Mouse (Mus musculus): ENCODE results near the gene Wdr62. TPM values are rescaled to one million over a fixed set of nuclear protein-coding genes. Genes with fewer than 3 reads are reported as not detected.
"Not testable (repeated sequence)": the region's sequence is repeated elsewhere in the genome, so short reads cannot be mapped to it uniquely, and the experiment has no call there.

The Wdr62 gene
- polyA plus RNA-seq, 1 experiment from 2014 or later = 11.6 TPM

DNA sequence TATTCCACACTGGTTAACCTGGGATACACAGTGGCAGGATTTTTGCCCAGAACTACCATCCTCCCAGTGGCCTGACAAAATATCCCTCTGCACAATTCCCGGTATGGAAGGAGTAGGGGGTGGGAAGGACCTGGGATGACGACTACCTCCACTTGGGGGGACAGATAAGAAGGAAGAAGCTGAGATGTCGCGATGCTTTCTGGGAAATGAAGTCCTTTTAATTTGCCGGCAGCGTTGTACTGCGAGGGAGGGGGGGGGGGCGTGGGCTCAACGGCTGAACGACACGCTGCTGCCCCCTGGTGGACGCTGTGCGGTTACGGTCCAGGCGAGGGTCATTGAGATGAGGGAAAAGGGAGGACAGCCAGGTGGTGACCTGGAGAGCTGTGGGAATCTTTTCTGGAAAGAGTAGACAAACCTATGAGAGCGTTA is 63.5 kb downstream of the Wdr62 start:
- Histone ChIP-seq H3K4me2 (peak overlapping the region; percentile 53), H3K9me3 (replicated peaks) (no peaks in the 10 kb centered on the region), H3K4me3 (peak overlapping the region; percentile 25), H3K9ac (0 out of 2 replicates have a peak overlapping the region, but pooled peaks have one; percentile 16), H3K27ac (no peak overlapping the region), H3K27me3 (no peaks in the 10 kb centered on the region), H3K36me3 (ENCODE audit: poor library complexity, severe bottlenecking) (no peaks in the 10 kb centered on the region), H3K4me1 (peaks cover 13% of the 10 kb centered on the region)
- WGBS = 1% methylated on average over 15 of the region's 16 CpGs
- peak; percentile 79 for ATAC-seq

DNA sequence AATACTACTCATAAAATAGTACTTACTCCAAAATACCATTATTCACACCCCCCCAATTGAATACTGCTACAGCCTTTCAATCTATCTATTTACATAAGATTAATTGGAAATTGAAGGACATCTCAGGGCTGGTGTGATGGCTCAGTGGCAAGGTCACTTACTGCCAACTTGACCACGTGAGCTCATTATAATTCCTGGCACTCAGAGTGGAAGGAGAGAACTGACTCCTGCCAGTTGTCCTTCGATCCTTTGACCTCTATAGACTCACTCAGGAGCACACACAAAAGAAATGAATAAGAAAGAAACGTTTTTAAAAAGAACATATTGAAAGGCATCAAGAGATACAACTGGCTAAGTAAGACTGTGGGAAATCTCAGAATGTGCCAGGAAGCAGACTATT is 64.3 kb downstream of the Wdr62 start:
- Histone ChIP-seq H3K4me2 (no peak overlapping the region), H3K27me3 (no peaks in the 10 kb centered on the region), H3K9me3 (replicated peaks) (no peaks in the 10 kb centered on the region), H3K4me3 (no peak overlapping the region), H3K36me3 (ENCODE audit: poor library complexity, severe bottlenecking) (no peaks in the 10 kb centered on the region), H3K9ac (no peak overlapping the region), H3K4me1 (peaks cover 13% of the 10 kb centered on the region), H3K27ac (no peak overlapping the region)
- no peak for ATAC-seq
- 82% methylated on average over 3 of the region's 3 CpGs for WGBS

DNA sequence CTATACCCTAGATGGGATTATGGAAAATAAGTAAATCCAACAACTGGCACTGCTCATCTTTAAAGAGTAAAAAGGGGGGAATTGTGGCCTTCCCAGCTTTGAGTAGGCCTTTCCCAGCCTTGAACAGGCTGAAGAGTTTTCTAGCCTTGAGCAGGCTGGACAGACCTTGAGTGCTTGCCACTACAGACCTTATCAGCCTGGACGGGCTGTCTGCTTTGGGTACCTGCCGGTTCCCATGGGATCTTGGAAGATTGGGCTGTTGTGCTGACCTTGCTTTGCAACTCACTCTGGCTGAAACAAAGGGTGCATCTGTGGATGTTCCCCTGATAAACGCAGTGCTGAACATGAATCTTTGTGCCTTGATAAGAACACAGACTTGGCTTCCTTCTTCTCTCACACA is 66.3 kb downstream of the Wdr62 start:
- Histone ChIP-seq H3K9me3 (replicated peaks) (no peaks in the 10 kb centered on the region), H3K27ac (no peak overlapping the region), H3K4me2 (no peak overlapping the region), H3K36me3 (ENCODE audit: poor library complexity, severe bottlenecking) (no peaks in the 10 kb centered on the region), H3K27me3 (no peaks in the 10 kb centered on the region), H3K4me3 (no peak overlapping the region), H3K9ac (no peak overlapping the region), H3K4me1 (peaks cover under 1% of the 10 kb centered on the region)
- 90% methylated on average over 3 of the region's 3 CpGs for WGBS
- no peak for ATAC-seq

DNA sequence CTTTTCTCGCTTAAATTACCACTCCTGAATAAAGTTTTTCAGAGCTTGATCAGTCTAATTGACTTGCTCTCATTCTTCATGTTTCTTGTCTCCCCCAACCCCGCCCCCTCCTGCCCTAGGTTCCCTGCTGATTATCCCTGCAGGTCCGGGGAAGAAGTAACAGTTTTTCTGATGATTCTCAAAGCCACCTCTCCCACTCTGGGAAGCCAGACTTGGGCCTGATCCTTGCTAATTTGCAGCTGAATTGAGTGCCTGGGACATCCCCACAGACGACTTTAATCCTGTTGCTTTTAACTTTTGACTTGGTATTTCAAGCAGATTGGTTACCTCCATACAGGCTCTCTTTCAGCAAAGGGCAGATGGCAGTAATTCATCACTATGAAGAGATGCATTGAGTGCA is 69.2 kb downstream of the Wdr62 start:
- Histone ChIP-seq H3K9ac (no peak overlapping the region), H3K27ac (no peak overlapping the region), H3K27me3 (no peaks in the 10 kb centered on the region), H3K9me3 (replicated peaks) (no peaks in the 10 kb centered on the region), H3K4me2 (no peak overlapping the region), H3K36me3 (ENCODE audit: poor library complexity, severe bottlenecking) (no peaks in the 10 kb centered on the region), H3K4me1 (no peaks in the 10 kb centered on the region), H3K4me3 (no peak overlapping the region)
- WGBS = 15% methylated on average over 4 of the region's 4 CpGs
- ATAC-seq = no peak

DNA sequence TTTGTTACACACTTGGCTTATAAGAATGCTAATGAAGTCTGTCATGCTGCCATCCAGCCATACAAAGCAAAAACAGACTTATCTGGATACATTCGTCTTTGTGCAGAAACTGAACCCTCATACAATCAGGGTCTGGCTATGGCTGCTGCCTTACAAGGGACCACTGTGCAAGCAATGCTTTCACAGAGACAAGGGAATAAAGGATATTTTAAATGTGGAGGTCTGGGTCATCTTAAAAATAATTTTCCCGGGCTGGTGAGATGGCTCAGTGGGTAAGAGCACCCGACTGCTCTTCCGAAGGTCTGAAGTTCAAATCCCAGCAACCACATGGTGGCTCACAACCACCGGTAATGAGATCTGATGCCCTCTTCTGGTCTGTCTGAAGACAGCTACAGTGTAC is 73.9 kb downstream of the Wdr62 start:
- ATAC-seq = not testable (repeated sequence)

DNA sequence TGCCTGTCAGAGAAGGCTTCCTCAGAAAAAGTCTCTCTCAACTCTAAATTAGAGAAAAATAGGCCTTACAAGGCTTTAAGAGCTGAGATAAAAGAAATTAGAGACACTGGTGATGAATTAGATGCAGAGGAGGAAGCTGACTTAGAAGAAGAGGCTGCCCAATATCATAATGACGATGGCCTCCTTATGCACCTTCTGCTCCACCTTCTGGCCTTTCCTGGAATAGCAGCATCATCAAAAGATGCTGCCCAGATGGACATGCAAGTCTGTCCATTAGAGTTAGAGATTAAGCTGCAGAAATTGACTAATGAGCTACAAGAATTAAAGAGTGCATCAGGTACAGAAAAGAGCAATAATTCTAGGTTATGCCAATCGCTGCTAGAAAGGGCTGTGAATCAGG is 74.8 kb downstream of the Wdr62 start:
- ATAC-seq = no peak
- no peaks in the 10 kb centered on the region for H3K9me3 ChIP-seq (replicated peaks)
- no peaks in the 10 kb centered on the region for H3K4me1 ChIP-seq
- 6% methylated on average over 2 of the region's 2 CpGs for WGBS
- H3K27me3 ChIP-seq = no peaks in the 10 kb centered on the region
- no peak overlapping the region for H3K4me2 ChIP-seq
- H3K9ac ChIP-seq = no peak overlapping the region
- H3K27ac ChIP-seq = no peak overlapping the region
- H3K36me3 ChIP-seq (ENCODE audit: poor library complexity, severe bottlenecking) = no peaks in the 10 kb centered on the region
- H3K4me3 ChIP-seq = no peak overlapping the region

More for the DNA sequence above, 73.9 kb downstream of the Wdr62 start:
- WGBS = 61% methylated on average over 5 of the region's 5 CpGs
- H3K4me3 ChIP-seq; H3K9me3 ChIP-seq (replicated peaks); H3K27ac ChIP-seq; H3K27me3 ChIP-seq; H3K4me2 ChIP-seq; H3K36me3 ChIP-seq (ENCODE audit: poor library complexity, severe bottlenecking); H3K9ac ChIP-seq; H3K4me1 ChIP-seq: not testable (repeated sequence)

DNA sequence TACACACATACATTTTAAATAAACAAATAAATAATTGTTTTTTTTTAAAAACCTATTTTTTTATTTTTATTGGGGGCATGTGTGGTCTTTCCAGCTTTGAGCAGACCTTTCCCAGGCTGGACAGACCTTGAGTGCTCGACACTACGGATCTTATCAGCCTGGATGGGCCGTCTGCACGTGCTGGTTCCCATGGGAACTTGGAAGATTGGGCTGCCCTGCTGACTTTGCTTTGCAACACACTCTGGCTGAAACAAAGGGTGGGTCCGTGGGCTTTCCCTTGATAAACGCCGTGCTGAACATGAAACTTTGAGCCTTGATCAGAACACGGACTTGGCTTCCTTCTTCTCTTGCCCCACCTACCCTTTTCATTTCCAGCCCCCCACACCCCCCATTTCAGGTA is 75.8 kb downstream of the Wdr62 start:
- no peak overlapping the region for H3K4me2 ChIP-seq

DNA sequence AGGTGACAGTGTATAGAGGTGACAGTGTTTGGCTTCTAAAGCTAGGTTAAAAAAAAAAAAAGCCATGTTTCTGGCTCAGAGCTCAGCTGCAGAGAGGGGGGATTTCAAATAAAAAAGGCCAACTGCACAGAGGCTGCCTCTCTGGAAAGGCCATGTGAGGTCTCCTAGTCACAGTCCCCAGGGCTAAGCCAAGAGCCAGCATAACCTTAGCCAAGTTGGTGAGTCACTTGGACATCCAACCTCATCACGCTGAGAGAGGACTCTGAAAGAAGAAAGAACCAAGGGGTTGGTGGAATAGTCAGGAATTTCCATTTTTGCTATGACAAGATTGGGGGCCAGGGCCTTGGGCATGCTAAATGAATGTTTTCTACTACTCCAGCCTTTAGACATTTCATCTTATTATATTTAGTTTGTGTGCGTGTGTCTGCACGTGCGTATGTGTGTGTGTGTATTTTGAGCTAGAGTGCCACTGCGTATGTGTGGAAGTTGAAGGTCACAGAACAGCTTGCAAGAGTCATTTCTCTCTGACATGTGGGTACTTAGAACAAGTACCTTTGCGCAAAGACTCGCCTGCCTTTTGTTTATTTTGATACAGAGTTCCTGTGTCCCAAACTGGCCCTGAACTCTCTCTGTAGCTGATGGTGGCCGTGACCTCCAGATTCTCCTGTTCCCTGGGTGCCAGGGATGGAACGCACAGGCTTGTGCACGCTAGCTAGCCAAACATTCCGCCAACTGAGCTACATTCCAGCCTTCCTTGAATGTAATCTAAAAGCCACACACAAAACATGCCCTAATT is 77.1 kb downstream of the Wdr62 start:
- no peak for ATAC-seq
- H3K27ac ChIP-seq = no peak overlapping the region
- H3K4me1 ChIP-seq = 0 out of 2 replicates have a peak, but pooled peaks cover 4% of the 10 kb centered on the region
- no peaks in the 10 kb centered on the region for H3K36me3 ChIP-seq (ENCODE audit: poor library complexity, severe bottlenecking)
- H3K9ac ChIP-seq = no peak overlapping the region
- WGBS = 88% methylated on average over 11 of the region's 11 CpGs
- H3K4me2 ChIP-seq = no peak overlapping the region
- no peaks in the 10 kb centered on the region for H3K9me3 ChIP-seq (replicated peaks)
- H3K27me3 ChIP-seq = no peaks in the 10 kb centered on the region
- H3K4me3 ChIP-seq = no peak overlapping the region

More for the DNA sequence above, 75.8 kb downstream of the Wdr62 start:
- Histone ChIP-seq H3K4me1 (no peaks in the 10 kb centered on the region), H3K27me3 (no peaks in the 10 kb centered on the region), H3K9ac (no peak overlapping the region), H3K27ac (no peak overlapping the region), H3K36me3 (ENCODE audit: poor library complexity, severe bottlenecking) (no peaks in the 10 kb centered on the region), H3K4me3 (no peak overlapping the region), H3K9me3 (replicated peaks) (no peaks in the 10 kb centered on the region)
- 21% methylated on average over 8 of the region's 8 CpGs for WGBS
- no peak for ATAC-seq

DNA sequence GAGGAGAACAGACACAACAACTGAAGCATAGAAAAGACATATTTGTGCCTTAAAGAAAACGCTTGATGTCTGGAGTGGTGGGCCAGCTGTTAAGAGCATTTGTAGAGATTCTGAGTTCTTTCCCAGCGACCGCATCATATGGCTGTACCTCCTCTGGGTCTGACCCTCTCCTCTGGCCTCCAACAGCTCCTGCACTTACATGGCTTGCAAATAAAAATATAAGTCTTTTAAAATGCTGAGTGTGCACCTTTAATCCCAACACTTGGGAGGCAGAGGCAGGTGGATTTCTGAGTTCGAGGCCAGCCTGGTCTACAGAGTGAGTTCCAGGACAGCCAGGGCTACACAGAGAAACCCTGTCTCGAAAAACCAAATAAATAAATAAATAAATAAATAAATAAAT is 79.6 kb downstream of the Wdr62 start:
- H3K4me1 ChIP-seq; H3K9me3 ChIP-seq (replicated peaks); H3K9ac ChIP-seq; H3K4me3 ChIP-seq; ATAC-seq; H3K27ac ChIP-seq; H3K27me3 ChIP-seq; H3K36me3 ChIP-seq (ENCODE audit: poor library complexity, severe bottlenecking); H3K4me2 ChIP-seq: not testable (repeated sequence)
- WGBS = 91% methylated on average over 5 of the region's 5 CpGs

DNA sequence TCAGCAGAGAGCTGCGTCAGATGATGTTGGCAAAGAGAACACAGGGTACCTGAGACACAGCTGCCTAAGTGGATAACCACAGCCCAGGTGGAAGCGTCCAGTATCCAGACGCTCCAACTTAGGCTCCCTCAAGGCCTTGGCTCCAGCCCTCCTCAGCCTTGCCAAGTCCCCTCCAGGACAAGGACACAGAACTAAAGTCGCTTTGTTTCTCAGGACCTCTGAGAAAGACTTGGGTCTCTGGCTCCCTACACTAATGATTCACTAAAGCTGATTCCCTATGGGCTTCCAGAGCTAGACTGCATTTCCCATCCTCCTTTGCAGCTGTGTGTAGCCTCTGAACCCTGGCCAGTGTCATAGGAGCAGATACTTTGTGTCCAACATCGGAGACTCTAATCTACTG is 80.0 kb downstream of the Wdr62 start:
- H3K4me3 ChIP-seq = no peak overlapping the region
- WGBS = 76% methylated on average over 5 of the region's 5 CpGs
- H3K36me3 ChIP-seq (ENCODE audit: poor library complexity, severe bottlenecking) = no peaks in the 10 kb centered on the region
- H3K4me2 ChIP-seq = no peak overlapping the region
- no peak for ATAC-seq
- no peaks in the 10 kb centered on the region for H3K27me3 ChIP-seq
- no peak overlapping the region for H3K27ac ChIP-seq
- H3K9ac ChIP-seq = no peak overlapping the region
- H3K4me1 ChIP-seq = peaks cover 8% of the 10 kb centered on the region
- H3K9me3 ChIP-seq (replicated peaks) = no peaks in the 10 kb centered on the region

DNA sequence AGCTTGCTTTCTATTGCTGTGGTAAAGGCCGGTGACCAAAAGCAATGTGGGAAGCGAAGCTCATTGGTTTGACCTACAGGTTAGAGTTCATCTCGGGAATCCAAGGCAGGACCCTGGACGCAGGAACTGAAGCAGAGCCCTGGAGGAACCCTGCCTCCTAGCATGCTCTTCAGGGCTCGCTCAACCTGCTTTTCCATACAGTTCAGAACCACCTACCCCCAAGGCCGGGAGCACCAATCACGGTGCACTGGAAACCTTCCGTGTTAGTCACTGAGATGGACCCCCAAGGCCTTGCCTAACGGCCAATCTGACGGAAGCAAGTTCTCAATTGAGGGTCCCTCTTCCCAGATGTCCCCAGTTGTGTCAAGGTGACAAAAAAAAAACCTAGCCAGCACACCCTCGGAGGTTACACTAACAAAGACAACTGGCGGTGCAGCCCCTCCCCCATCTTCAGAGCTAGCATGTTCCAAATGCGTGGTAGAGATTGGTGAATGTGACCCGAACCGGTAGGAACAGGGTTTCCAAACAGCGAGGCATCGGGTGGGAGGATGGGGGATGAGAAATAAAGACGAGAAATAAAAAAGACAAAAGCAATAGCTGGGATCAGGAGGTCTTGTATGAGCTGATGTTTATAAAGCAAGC is 80.6 kb downstream of the Wdr62 start:
- Histone ChIP-seq H3K9ac (no peak overlapping the region), H3K4me2 (no peak overlapping the region), H3K4me3 (no peak overlapping the region), H3K27me3 (no peaks in the 10 kb centered on the region), H3K36me3 (ENCODE audit: poor library complexity, severe bottlenecking) (no peaks in the 10 kb centered on the region), H3K27ac (no peak overlapping the region), H3K9me3 (replicated peaks) (no peaks in the 10 kb centered on the region), H3K4me1 (peaks cover 10% of the 10 kb centered on the region)
- WGBS = 78% methylated on average over 18 of the region's 18 CpGs
- no peak for ATAC-seq

DNA sequence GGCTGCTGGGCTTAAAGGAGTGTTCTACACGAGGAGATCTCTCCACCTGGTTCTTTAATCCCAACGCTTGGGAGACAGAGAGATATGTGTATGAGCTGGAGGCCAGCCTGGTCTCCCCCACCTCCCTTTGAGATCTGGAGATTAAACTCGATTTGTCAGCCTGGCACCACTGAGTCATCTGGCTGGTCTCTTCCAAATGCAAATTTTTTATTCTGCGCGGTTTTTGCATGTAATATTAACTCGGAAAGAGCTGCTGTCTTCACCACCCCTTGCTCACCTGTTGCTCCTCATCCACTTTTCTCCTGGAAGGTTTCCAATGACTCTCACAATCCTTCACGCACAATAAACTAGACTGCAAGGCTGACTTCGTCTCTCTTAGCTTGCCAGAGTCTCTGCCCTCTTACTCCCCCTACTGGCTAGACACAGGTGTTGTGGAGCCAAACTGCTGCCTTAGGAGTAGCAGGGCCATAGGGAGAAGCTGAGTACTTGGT is 81.7 kb downstream of the Wdr62 start, which contains the start of gene Capns1:
TSS of gene Capns1 (minus strand) at position 331 of the 491 bp plus-strand sequence.
- H3K27ac ChIP-seq = no peak within 1 kb of the TSS
- H3K9me3 ChIP-seq (replicated peaks) = no peaks in the 10 kb centered on the region
- WGBS = 4% methylated on average over 8 of the region's 8 CpGs
- peak within 1 kb of the TSS; percentile 15; the same call in 1 of the 2 replicates for H3K4me3 ChIP-seq
- H3K36me3 ChIP-seq (ENCODE audit: poor library complexity, severe bottlenecking) = no peaks in the 10 kb centered on the region
- H3K27me3 ChIP-seq = no peaks in the 10 kb centered on the region
- H3K4me1 ChIP-seq = peaks cover 14% of the 10 kb centered on the region
- peak within 1 kb of the TSS; percentile 45 for H3K4me2 ChIP-seq
- no peak; the same call in 1 of the 2 replicates for ATAC-seq
- H3K9ac ChIP-seq = no peak within 1 kb of the TSS

All from forebrain, embryonic 13.5 days (tissue).